Comparison of ENCODE assay signal across 25 mouse cellular contexts in the genomic region with DNA sequence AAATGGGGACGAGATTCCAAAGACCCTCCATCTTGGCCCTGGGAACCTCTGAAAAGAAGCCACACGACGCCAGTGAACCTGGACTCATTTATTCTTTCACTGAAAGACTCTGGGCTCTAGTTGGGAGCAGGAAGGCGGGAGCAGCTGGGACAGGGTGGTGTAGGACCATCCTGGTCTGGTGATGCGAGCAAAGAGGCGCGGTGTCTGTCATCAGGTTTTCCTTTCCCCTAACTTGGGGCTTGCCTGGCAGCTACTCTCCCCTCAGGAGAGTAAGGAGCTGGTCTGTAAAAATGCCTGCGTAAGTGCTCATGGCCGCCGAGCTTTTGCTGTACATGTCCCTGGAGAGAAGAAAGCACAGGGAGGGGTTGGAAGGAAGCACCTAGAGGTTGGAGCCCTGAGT. TPM values are rescaled to one million over a fixed set of nuclear protein-coding genes. Genes with fewer than 3 reads are reported as not detected.
DNase-seq lines count a peak whose midpoint lies in the region; TF ChIP-seq lines count a peak whose summit lies in the region.
"Had no signal": no experiment of that assay in that cellular context is flagged by ENCODE, and none has a peak within 500 bp of the region (broad histone marks: within the 10 kb centered on the region; RNA-seq: fewer than 3 reads in every experiment).

No protein-coding gene starts in this region.

- peak; percentile 91 for DNase-seq in heart, adult 11 months
- DNase-seq in heart, postnatal 25 days (ENCODE audit: low spot score), result no peak
- no peak for DNase-seq in ES-E14 (ENCODE audit: low read depth, low spot score)
- DNase-seq in layer of hippocampus, postnatal 36 days, result no peak
- no peak for DNase-seq in left cerebral cortex, adult 8-10 months (ENCODE audit: low spot score in 2 of 2)
- DNase-seq: adrenal gland, adult 2 months; adrenal gland, adult 8-10 months; adrenal gland, postnatal 10 days; adrenal gland, postnatal 14 days; adrenal gland, postnatal 25 days; adrenal gland, postnatal 36 days; B cell, adult 2 months; cerebellum, adult 11 months; cerebellum, adult 11-12 months; cerebellum, adult 18-20 months; cerebellum, adult 2 months had no signal

- TF ChIP-seq POLR2A in myocyte (IDR thresholded peaks at IDR 0.05; ENCODE audit: insufficient read length, low read depth), result no peak

- H3K27me3 ChIP-seq in myocyte (ENCODE audit: control insufficient read depth, insufficient read depth, insufficient read length), result peaks cover 5% of the 10 kb centered on the region
- H3K27me3 ChIP-seq: Patski had no signal

- no peak overlapping the region for H3ac ChIP-seq in myocyte (ENCODE audit: control insufficient read depth, insufficient read length)

- in situ Hi-C loops in ES-E14 (cut with MboI; ENCODE audit: low sequenced_read_pairs in 2 of 2, unreplicated experiment in 2 of 2), result no loop called here

- intact Hi-C loops in heart, postnatal 25 days (cut with DNase I), result no loop called here

- H3K4me2 ChIP-seq in myocyte (ENCODE audit: low read depth), result peak overlapping the region; percentile 12

- H3K4me3 ChIP-seq in ES-E14 (ENCODE audit: insufficient read depth in 1 of 2, low read depth in 1 of 2, low read length in 2 of 2, poor library complexity in 1 of 2, severe bottlenecking in 1 of 2), result no peak overlapping the region; a peak in 1 of 4 replicates
- no peak overlapping the region for H3K4me3 ChIP-seq in myocyte

- peaks cover 1 to 12% of the 10 kb centered on the region in 2 experiments; a peak in 3 of 4 replicates for H3K4me1 ChIP-seq in ES-E14 (ENCODE audit: control insufficient read depth in 2 of 2, insufficient read depth in 2 of 2, low read length in 2 of 2, poor library complexity in 1 of 2)

- no peaks in the 10 kb centered on the region for H3K79me2 ChIP-seq in myocyte (ENCODE audit: control insufficient read depth, insufficient read depth)

- no peak overlapping the region for H3K27ac ChIP-seq in ES-E14 (ENCODE audit: insufficient read depth, low read depth, low read length, poor library complexity, severe bottlenecking)

- H3K36me3 ChIP-seq in ES-E14 (ENCODE audit: control insufficient read depth, insufficient read depth, low read length, poor library complexity, severe bottlenecking) (no peaks in the 10 kb centered on the region), myocyte (ENCODE audit: control insufficient read depth, insufficient read depth) (no peaks in the 10 kb centered on the region)
- H3K36me3 ChIP-seq: G1E had no signal

- H3K9ac ChIP-seq in ES-E14 (ENCODE audit: insufficient read depth, low read depth, low read length, poor library complexity, severe bottlenecking), result peak overlapping the region; percentile 18; the same call in 1 of the 2 replicates

- H3K9me3 ChIP-seq in ES-E14 (ENCODE audit: control insufficient read depth, insufficient read depth, low read depth, low read length), result no peaks in the 10 kb centered on the region
- H3K9me3 ChIP-seq: G1E had no signal

TF ChIP-seq in ES-E14, 5 proteins besides CTCF, POLR2A, EP300 and RAD21:
- TF ChIP-seq ZC3H11A (IDR thresholded peaks at IDR 0.05; ENCODE audit: borderline replicate concordance, low read depth, low read length), result no peak
- no peak for TF ChIP-seq CHD2 (IDR thresholded peaks at IDR 0.05; ENCODE audit: low read depth, low read length)
- TF ChIP-seq HCFC1 (IDR thresholded peaks at IDR 0.05; ENCODE audit: borderline replicate concordance, insufficient read depth, low read length), result no peak
- no peak for TF ChIP-seq ZNF384 (IDR thresholded peaks at IDR 0.05; ENCODE audit: low read depth, low read length)
- no peak for TF ChIP-seq MAFK (IDR thresholded peaks at IDR 0.05; ENCODE audit: insufficient read depth, low read depth, low read length)

TF ChIP-seq in myocyte, 11 proteins besides CTCF, POLR2A, EP300 and RAD21:
- TF ChIP-seq MYOD1 (IDR thresholded peaks at IDR 0.05; ENCODE audit: control insufficient read depth in 1 of 3, insufficient read length in 2 of 3, low read depth in 2 of 3) (no peak), CEBPB (IDR thresholded peaks at IDR 0.05; ENCODE audit: insufficient read depth, poor library complexity, severe bottlenecking) (no peak), MAX (IDR thresholded peaks at IDR 0.05; ENCODE audit: low read depth) (no peak), USF1 (IDR thresholded peaks at IDR 0.05; ENCODE audit: low read depth) (no peak), TCF12 (IDR thresholded peaks at IDR 0.05; ENCODE audit: insufficient read depth, poor library complexity, severe bottlenecking) (no peak), E2F4 (IDR thresholded peaks at IDR 0.05; ENCODE audit: insufficient read depth) (no peak), POLR2AphosphoS2 (IDR thresholded peaks at IDR 0.05; ENCODE audit: insufficient read length, low read depth) (no peak), SRF (IDR thresholded peaks at IDR 0.05; ENCODE audit: control insufficient read depth, insufficient read length, low read depth) (no peak)

RNA-seq across cellular contexts. Expression of gene Apoc2, which starts 6.2 kb away (rescaled TPM):
- total RNA-seq in heart, postnatal 25 days (2021), result not detected
- not detected in 2 replicates for total RNA-seq in ES-E14 (2012; rRNA removed)
- polyA plus RNA-seq in myocyte (2012; fragmentation: generic; extraction: Trizol), result not detected
- total RNA-seq in layer of hippocampus, postnatal 36 days (2021), result not detected
- not detected for total RNA-seq in left cerebral cortex, adult 8-10 months (2022)
- total RNA-seq: adrenal gland, postnatal 25 days; CH12.LX; G1E; MEL had no signal
- polyA plus RNA-seq: activated CD4-positive, CD25-positive, alpha-beta regulatory T cell, adult 4 months; C2C12; CD4-positive, CD25-positive, alpha-beta regulatory T cell, adult 4 months; cerebellum, adult 2 months; G1E; Patski had no signal

RNA-seq across cellular contexts. Expression of gene Clptm1, which starts 6.7 kb away (rescaled TPM):
- 10 to 100 TPM; 65.6 to 72.3 TPM for total RNA-seq in heart, postnatal 25 days (2021)
- total RNA-seq in ES-E14 (2012; rRNA removed), result 129 and 156 TPM in 2 replicates
- polyA plus RNA-seq in myocyte (2012; fragmentation: generic; extraction: Trizol), result 126 TPM
- 100 to 1,000 TPM; 131 to 144 TPM for total RNA-seq in layer of hippocampus, postnatal 36 days (2021)
- 100 to 1,000 TPM; 145 to 171 (median 154) TPM for total RNA-seq in left cerebral cortex, adult 8-10 months (2022)

RNA-seq across cellular contexts. Expression of gene Gm44805, which starts 9.7 kb away (rescaled TPM):
- total RNA-seq in heart, postnatal 25 days (2021), result not detected
- 0.48 TPM in 1 of 2 replicates, not detected in the other for total RNA-seq in ES-E14 (2012; rRNA removed)
- polyA plus RNA-seq in myocyte (2012; fragmentation: generic; extraction: Trizol), result not detected
- total RNA-seq in layer of hippocampus, postnatal 36 days (2021), result not detected
- total RNA-seq in left cerebral cortex, adult 8-10 months (2022), result not detected
- total RNA-seq: CH12.LX, G1E, MEL had no signal
- polyA plus RNA-seq: activated CD4-positive, CD25-positive, alpha-beta regulatory T cell, adult 4 months; brain, embryonic 14.5 days; C2C12; CD4-positive, CD25-positive, alpha-beta regulatory T cell, adult 4 months; cerebellum, adult 2 months; G1E; Patski had no signal

RNA-seq across cellular contexts. Expression of gene Apoc4, which starts 9.8 kb away (rescaled TPM):
- not detected for total RNA-seq in heart, postnatal 25 days (2021)
- 0.27 and 0.48 TPM in 2 replicates for total RNA-seq in ES-E14 (2012; rRNA removed)
- not detected for polyA plus RNA-seq in myocyte (2012; fragmentation: generic; extraction: Trizol)
- total RNA-seq in layer of hippocampus, postnatal 36 days (2021), result not detected
- total RNA-seq in left cerebral cortex, adult 8-10 months (2022), result under 1 TPM in 1 of 4 experiments, not detected in 3; 0.81 TPM
- total RNA-seq: CH12.LX, MEL had no signal
- polyA plus RNA-seq: brain, embryonic 14.5 days; C2C12; cerebellum, adult 2 months had no signal

RNA-seq across cellular contexts. Expression of gene Apoc1, which starts 20.9 kb away (rescaled TPM):
- 1 to 10 TPM; 1.4 to 2.2 TPM for total RNA-seq in heart, postnatal 25 days (2021)
- total RNA-seq in ES-E14 (2012; rRNA removed), result 72.3 and 106 TPM in 2 replicates
- polyA plus RNA-seq in myocyte (2012; fragmentation: generic; extraction: Trizol), result not detected
- 1 to 10 TPM; 4.6 to 5.7 TPM for total RNA-seq in layer of hippocampus, postnatal 36 days (2021)
- 1 to 10 TPM; 3.4 to 6.2 (median 4.7) TPM for total RNA-seq in left cerebral cortex, adult 8-10 months (2022)
- total RNA-seq: CH12.LX, MEL had no signal
- polyA plus RNA-seq: activated CD4-positive, CD25-positive, alpha-beta regulatory T cell, adult 4 months; C2C12; CD4-positive, CD25-positive, alpha-beta regulatory T cell, adult 4 months had no signal
